ENCODE assay signal across 8 mouse cellular contexts in the genomic region with DNA sequence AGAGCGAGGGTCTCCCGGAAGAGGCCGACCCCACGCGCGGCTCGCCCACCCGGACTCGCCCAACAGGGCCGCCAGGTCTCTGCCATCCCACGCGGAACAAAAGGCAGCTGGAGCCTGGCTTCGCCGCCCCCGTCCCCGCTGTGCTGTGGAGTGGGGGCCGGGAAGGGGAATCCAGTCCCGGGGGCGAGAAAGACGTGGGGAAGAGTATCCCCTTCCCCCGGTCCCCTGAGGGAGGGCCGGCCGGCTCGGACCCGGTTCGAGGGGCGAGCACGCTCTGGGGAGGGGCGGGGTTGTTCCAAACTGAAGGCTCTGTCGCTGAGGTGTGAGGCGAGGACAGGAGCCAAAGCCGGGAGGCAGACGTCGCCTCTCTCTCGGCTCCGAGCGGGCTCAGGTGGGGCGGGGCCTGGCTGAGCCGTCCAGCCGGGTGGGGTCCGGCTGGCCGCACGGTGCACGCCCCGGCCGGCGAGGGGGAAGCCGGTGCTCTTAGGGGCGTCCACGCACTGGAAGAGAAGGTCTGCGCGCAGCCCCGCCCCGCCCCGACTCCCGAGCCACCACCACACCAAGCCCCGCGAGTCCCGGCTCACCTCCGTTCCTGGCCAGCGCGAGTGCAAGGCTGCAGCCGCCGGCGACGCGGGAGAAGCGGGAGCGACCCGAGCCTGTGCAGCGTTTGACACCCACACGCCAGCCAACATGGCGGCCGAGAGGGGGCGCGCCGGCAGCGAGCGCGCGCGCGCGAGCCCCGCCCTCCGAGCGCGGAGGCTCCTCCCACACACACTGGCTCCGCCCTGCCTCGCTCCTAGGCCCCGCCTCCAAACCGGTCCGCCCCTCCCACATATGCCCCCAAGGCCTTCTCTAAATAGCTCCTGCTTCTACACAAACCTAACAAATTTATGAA. TPM values are rescaled to one million over a fixed set of nuclear protein-coding genes. Genes with fewer than 3 reads are reported as not detected.
DNase-seq lines count a peak whose midpoint lies in the region; ATAC-seq and TF ChIP-seq lines count a peak whose summit lies in the region.

Gene Epn2, minus strand, starts transcription at position 705 of the 895 bp plus-strand sequence.

- no peak for TF ChIP-seq EP300 in MEL (IDR thresholded peaks at IDR 0.05; ENCODE audit: low read depth in 1 of 2, low read length in 2 of 2)

- TF ChIP-seq RAD21 in MEL (IDR thresholded peaks at IDR 0.05; ENCODE audit: low read depth, low read length) = no peak

- TF ChIP-seq POLR2A in MEL (IDR thresholded peaks at IDR 0.05; ENCODE audit: control insufficient read depth in 1 of 2, insufficient read depth in 1 of 2, low read depth in 1 of 2, low read length in 2 of 2, poor library complexity in 1 of 2) = peak; percentile 35 to 74; a peak in 3 of 4 replicates

- WGBS in forebrain, embryonic 16.5 days = under 1% methylated on average over 86 of the region's 93 CpGs
- under 1% methylated on average over 78 of the region's 93 CpGs for WGBS in lung, embryonic 15.5 days

- TF ChIP-seq CTCF in MEL (IDR thresholded peaks at IDR 0.05 in 2 of 3, conservative IDR thresholded peaks at IDR 0.05 in 1 of 3; ENCODE audit: control insufficient read depth in 1 of 3, insufficient read depth in 1 of 3, low read depth in 2 of 3, low read length in 3 of 3, poor library complexity in 1 of 3, severe bottlenecking in 1 of 3) = peak in 2 of 3 experiments; percentile 36 to 40; a peak in 4 of 6 replicates

- no peaks in the 10 kb centered on the region for H3K9me3 ChIP-seq in MEL (replicated peaks; ENCODE audit: insufficient read depth, low read length)
- no peaks in the 10 kb centered on the region for H3K9me3 ChIP-seq in forebrain, embryonic 16.5 days (ENCODE audit: control insufficient read depth, low read length)
- H3K9me3 ChIP-seq in lung, embryonic 15.5 days = no peaks in the 10 kb centered on the region

- intact Hi-C loops in heart, postnatal 25 days (cut with DNase I) = loop anchor here (2.0 to 5.0 kb wide), 2 partner anchors 40 to 47 kb away; no protein-coding TSS in a partner anchor

- H3K4me1 ChIP-seq in MEL (ENCODE audit: control insufficient read depth in 1 of 2, insufficient read depth in 2 of 2, low read length in 2 of 2) = peaks cover 0 to 14% of the 10 kb centered on the region in 2 experiments
- H3K4me1 ChIP-seq in forebrain, embryonic 16.5 days (replicated peaks; ENCODE audit: control insufficient read depth, insufficient read depth, low read length) = peaks cover 18% of the 10 kb centered on the region
- peaks cover 20% of the 10 kb centered on the region for H3K4me1 ChIP-seq in lung, embryonic 15.5 days

- peak; percentile 84 for DNase-seq in MEL (ENCODE audit: low read depth, low spot score)
- DNase-seq in heart, postnatal 25 days (ENCODE audit: low spot score) = peak; percentile 75
- peak; percentile 52 to 67 for DNase-seq in layer of hippocampus, adult 8-10 months (ENCODE audit: low spot score in 2 of 2)
- peak; percentile 50 for DNase-seq in ovary, postnatal 10 days (ENCODE audit: low spot score)
- DNase-seq in thymus, postnatal 25 days = peak; percentile 34

- ATAC-seq in cerebellum, adult (ENCODE audit: insufficient number of reproducible peaks, low FRiP score, low TSS enrichment) = peak; percentile 79; the same call in 1 of the 2 replicates
- ATAC-seq in forebrain, embryonic 16.5 days = peak; percentile 89
- ATAC-seq in lung, embryonic 15.5 days (ENCODE audit: borderline replicate concordance, extremely low read depth, low FRiP score, low TSS enrichment) = peak; percentile 94

- peaks cover 0 to 11% of the 10 kb centered on the region in 2 experiments; a peak in 2 of 4 replicates for H3K36me3 ChIP-seq in MEL (ENCODE audit: control insufficient read depth in 1 of 2, insufficient read depth in 2 of 2, low read length in 2 of 2)
- no peaks in the 10 kb centered on the region for H3K36me3 ChIP-seq in forebrain, embryonic 16.5 days (ENCODE audit: control insufficient read depth, insufficient read depth)
- H3K36me3 ChIP-seq in lung, embryonic 15.5 days = no peaks in the 10 kb centered on the region; the same call in 1 of the 2 replicates

- no peaks in the 10 kb centered on the region for H3K27me3 ChIP-seq in MEL (ENCODE audit: control insufficient read depth in 1 of 2, insufficient read depth in 2 of 2, low read length in 2 of 2)
- H3K27me3 ChIP-seq in forebrain, embryonic 16.5 days (replicated peaks; ENCODE audit: control insufficient read depth, insufficient read depth, low read length) = no peaks in the 10 kb centered on the region
- H3K27me3 ChIP-seq in lung, embryonic 15.5 days = 0 out of 2 replicates have a peak, but pooled peaks cover 3% of the 10 kb centered on the region

- H3K4me2 ChIP-seq in forebrain, embryonic 16.5 days (ENCODE audit: low read length) = peak within 1 kb of the TSS; percentile 73
- H3K4me2 ChIP-seq in lung, embryonic 15.5 days = peak within 1 kb of the TSS; percentile 93

- H3K27ac ChIP-seq in MEL (ENCODE audit: control insufficient read depth, low read depth, low read length) = no peak within 1 kb of the TSS
- H3K27ac ChIP-seq in forebrain, embryonic 16.5 days (ENCODE audit: low read length) = peak within 1 kb of the TSS; percentile 87
- H3K27ac ChIP-seq in lung, embryonic 15.5 days = peak within 1 kb of the TSS; percentile 92

- peak within 1 kb of the TSS; percentile 77 to 98 for H3K4me3 ChIP-seq in MEL (ENCODE audit: control insufficient read depth in 1 of 2, insufficient read depth in 1 of 2, low read depth in 2 of 2, low read length in 2 of 2)
- peak within 1 kb of the TSS; percentile 98 for H3K4me3 ChIP-seq in forebrain, embryonic 16.5 days (replicated peaks; ENCODE audit: low read length)
- peak within 1 kb of the TSS; percentile 96 for H3K4me3 ChIP-seq in lung, embryonic 15.5 days

- H3K9ac ChIP-seq in MEL (ENCODE audit: control insufficient read depth, low read depth, low read length, poor library complexity, severe bottlenecking) = peak within 1 kb of the TSS; percentile 82
- peak within 1 kb of the TSS; percentile 95 for H3K9ac ChIP-seq in forebrain, embryonic 16.5 days (replicated peaks; ENCODE audit: low read depth, low read length)
- peak within 1 kb of the TSS; percentile 93 for H3K9ac ChIP-seq in lung, embryonic 15.5 days

- peaks cover 4% of the 10 kb centered on the region; the same call in 1 of the 2 replicates for H3K79me2 ChIP-seq in MEL (ENCODE audit: control insufficient read depth, insufficient read depth, low read length, poor library complexity)

TF ChIP-seq in MEL, 35 proteins besides CTCF, POLR2A, EP300 and RAD21:
- TF ChIP-seq USF2 (IDR thresholded peaks at IDR 0.05; ENCODE audit: borderline replicate concordance in 1 of 2, insufficient read depth in 1 of 2, low read depth in 1 of 2, low read length in 2 of 2) = no peak
- no peak for TF ChIP-seq CHD2 (IDR thresholded peaks at IDR 0.05; ENCODE audit: low read length)
- TF ChIP-seq NELFE (IDR thresholded peaks at IDR 0.05; ENCODE audit: low read depth, low read length) = peak; percentile 77
- TF ChIP-seq NRF1 (IDR thresholded peaks at IDR 0.05; ENCODE audit: insufficient read depth, low read depth, low read length, poor library complexity, severe bottlenecking) = peak; percentile 70
- peak; percentile 64; the same call in 1 of the 2 replicates for TF ChIP-seq MAZ (IDR thresholded peaks at IDR 0.05; ENCODE audit: low read depth, low read length)
- 0 out of 2 replicates have a peak, but pooled peaks have one; percentile 29 for TF ChIP-seq TCF12 (IDR thresholded peaks at IDR 0.05; ENCODE audit: low read depth, low read length)
- peak; percentile 65; the same call in 1 of the 2 replicates for TF ChIP-seq MAX (IDR thresholded peaks at IDR 0.05; ENCODE audit: low read length)
- no peak for TF ChIP-seq POLR2AphosphoS5 (IDR thresholded peaks at IDR 0.05; ENCODE audit: borderline replicate concordance, low read depth, low read length)
- peak; percentile 65; the same call in 1 of the 2 replicates for TF ChIP-seq E2F4 (IDR thresholded peaks at IDR 0.05; ENCODE audit: borderline replicate concordance, low read depth, low read length)
- peak; percentile 49; the same call in 1 of the 2 replicates for TF ChIP-seq ZMIZ1 (IDR thresholded peaks at IDR 0.05; ENCODE audit: low read depth, low read length)
- TF ChIP-seq UBTF (IDR thresholded peaks at IDR 0.05; ENCODE audit: borderline replicate concordance, insufficient read depth, low read depth, low read length) = peak; percentile 59; the same call in 1 of the 2 replicates
- TF ChIP-seq MXI1 (IDR thresholded peaks at IDR 0.05; ENCODE audit: low read depth, low read length) = peak; percentile 56; the same call in 1 of the 2 replicates
- peak; percentile 45; the same call in 1 of the 2 replicates for TF ChIP-seq SIN3A (IDR thresholded peaks at IDR 0.05; ENCODE audit: low read length)

RNA-seq across cellular contexts. Expression of gene Epn2, which starts in this region (rescaled TPM):
- 8.6 and 8.8 TPM in 2 replicates for total RNA-seq in MEL (2012; rRNA removed)
- polyA plus RNA-seq in MEL (2012; ENCODE audit: insufficient read depth in 1 of 2, insufficient read length in 2 of 2, low read depth in 1 of 2, low replicate concordance in 2 of 2, missing spikeins in 1 of 2) = 10 to 100 TPM in 1 of 2 experiments, not detected in 1; 12.5 TPM
- polyA plus RNA-seq in forebrain, embryonic 16.5 days (2015; fragmentation: Nextera tagmentation; extraction: Ambion mirVana) = 74.6 and 92.8 TPM in 2 replicates
- total RNA-seq in heart, postnatal 25 days (2021) = 10 to 100 TPM; 23.7 to 27.0 TPM
- 100 to 1,000 TPM; 123 to 157 (median 152) TPM for total RNA-seq in layer of hippocampus, adult 8-10 months (2022)
- polyA plus RNA-seq in lung, embryonic 15.5 days (2015; fragmentation: Nextera tagmentation; extraction: Ambion mirVana) = 25.2 and 26.1 TPM in 2 replicates

Comparison
In these comparisons a context has a peak if more than half of its experiments do, and no peak if none do; other contexts are left out.
1. RNA of gene Epn2 (total RNA-seq): 123 to 157 TPM in layer of hippocampus, adult 8-10 months; 23.7 to 27.0 TPM in heart, postnatal 25 days and 8.6 to 8.8 TPM in MEL; every median in the first group is over 4 times any median in the second.
2. DNase-seq: peak in every context shown above with its lines; median percentile 84 in MEL; 75 in heart, postnatal 25 days; 60 in layer of hippocampus, adult 8-10 months; 50 in ovary, postnatal 10 days; 34 in thymus, postnatal 25 days.
3. Peak in every context shown above with its lines, with median percentiles within 50 percentile points of each other: H3K4me3 ChIP-seq, H3K9ac ChIP-seq and ATAC-seq.